Mouse (Mus musculus): ENCODE measurements around the gene Lrp5.
"Not testable (repeated sequence)": the region's sequence is repeated elsewhere in the genome, so short reads cannot be mapped to it uniquely, and the experiment has no call there.

Lrp5 gene

DNA sequence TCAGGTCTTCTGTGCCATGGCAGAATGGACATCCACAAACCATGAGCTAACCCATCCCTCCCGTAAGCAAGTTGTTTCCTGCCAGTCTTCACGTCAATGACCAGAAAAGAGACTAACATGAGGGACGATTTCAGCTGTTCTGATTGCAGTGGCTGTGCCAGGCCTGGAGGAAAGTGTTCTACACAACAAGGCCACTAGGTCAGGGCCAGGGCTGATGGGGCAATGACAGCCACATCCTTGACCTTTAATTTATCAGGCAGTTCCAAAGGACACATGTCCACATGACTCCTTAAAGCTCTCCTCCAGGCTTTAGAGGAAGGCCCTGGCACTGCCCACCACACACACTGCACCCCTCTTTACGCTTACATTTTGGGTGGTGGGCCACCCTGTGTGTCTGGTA is 9.1 kb upstream of the Lrp5 start:
- no peak for DNase-seq (ENCODE audit: low read depth)

DNA sequence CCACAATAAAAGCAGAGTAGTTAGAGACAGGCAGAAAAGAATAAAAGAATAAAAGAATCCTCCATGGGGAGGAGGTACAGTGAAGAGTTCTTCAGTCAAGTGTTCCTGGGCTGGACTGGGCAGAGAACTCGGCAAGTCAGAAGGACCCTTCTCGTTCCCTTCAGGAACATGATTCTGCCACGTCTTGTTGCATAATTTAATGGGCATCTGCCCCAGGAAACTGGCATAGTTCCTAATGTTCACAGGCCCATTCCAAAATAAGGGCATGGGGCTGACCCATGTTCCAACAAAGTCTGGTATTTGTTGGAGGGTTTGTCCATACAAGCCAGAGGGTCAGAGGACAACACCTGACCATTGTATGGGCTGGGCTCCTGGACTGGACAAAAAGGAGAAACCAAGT is 8.6 kb upstream of the Lrp5 start:
- no peak for DNase-seq (ENCODE audit: low read depth)

DNA sequence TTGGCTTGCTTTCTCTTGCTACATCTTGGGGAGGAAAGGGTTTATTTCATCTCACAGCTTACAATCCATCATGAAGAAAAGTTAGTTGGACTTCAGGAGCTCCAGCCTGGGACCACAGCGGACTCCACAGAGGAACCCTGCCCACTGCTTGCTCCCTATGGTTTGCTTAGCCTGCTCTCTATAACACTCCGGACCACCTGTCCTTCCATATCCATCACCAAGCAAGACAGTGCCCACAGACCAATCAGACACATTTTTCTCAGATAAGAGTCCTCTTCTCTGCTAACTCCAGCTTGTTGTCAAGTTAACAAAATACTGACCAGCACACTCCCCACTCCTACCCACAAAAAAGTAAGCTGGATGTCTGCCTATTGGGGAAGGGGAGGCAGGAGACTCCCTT is 8.1 kb upstream of the Lrp5 start:
- no peak for DNase-seq (ENCODE audit: low read depth)

DNA sequence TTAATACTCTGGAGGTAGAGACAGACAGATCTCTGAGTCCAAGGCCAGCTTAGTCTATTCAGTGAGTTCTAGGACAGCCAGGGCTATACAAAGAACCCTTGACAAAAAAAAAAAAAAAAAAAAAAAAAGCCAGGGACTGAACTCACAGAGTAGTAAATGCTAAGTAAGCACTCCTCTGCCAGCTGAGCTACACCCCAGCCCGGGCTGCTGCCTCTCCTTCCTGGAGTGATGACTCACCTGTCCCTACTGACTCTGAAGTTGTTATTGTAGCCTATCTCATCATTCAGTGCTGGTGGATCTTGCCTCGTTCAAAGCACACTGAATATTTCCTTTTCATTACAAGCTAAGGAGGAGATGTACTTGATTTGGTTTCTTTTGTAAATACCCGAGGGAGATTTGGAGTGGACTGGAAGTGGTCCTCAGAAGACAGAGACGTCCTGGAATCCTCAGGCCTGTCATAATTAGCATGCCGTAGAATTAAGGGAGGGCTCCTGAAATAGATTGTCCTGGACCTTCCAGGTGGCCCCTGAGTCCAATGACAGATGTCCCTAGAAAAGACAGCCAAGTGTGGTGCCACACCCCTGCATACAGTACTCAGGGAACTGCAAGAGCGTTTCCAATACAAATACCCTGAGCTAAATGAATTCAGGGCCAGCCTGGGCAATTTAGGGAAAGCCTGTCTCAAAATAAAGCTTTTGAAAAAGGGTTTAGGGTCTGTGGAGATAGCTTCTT is 6.2 kb upstream of the Lrp5 start:
- no peak for DNase-seq (ENCODE audit: low read depth)

DNA sequence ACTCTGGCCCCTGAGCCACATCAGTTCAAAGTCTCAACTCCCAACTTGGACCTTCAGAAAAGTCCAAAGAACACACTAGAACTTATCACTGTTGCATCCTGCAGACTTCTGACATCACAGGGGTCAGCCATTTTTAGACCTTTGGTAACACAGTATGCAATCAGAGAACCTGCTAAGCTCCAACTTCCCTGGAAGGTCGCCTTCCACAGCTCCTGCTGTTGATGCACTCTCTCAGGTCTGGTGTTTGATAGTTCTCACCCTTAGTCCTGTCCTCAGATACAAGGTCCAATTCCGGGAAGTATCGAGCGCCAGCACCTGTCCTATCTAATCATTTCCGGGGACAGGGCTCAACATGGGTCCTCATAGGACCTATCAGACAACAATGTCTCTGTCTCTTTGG is 5.0 kb upstream of the Lrp5 start:
- DNase-seq (ENCODE audit: low read depth), result no peak

DNA sequence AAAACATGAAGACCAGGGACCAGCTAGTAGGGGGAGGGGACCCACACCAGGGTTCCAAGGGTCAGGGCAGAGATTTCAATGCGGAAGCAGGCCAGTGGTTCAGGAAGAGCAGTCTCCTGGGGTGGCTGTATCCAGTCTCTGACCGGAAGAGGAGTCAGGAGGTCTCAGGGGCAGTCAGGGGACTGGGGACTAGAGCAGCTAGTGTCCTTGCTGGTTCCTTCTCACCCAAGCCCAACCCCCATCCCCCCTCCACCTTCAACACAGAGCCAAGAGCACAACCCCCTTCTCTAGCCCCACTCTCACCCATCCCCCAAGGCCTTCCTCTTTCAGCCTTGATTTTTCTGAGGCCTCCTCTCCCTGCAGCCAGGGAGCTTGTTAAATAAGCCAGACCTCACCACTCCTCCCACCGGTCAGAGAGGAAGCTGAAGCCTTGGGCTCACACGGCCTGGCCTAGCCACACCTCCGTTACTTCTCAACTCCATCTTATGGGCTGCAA is 1.4 kb upstream of the Lrp5 start:
- no peak for DNase-seq (ENCODE audit: low read depth)

DNA sequence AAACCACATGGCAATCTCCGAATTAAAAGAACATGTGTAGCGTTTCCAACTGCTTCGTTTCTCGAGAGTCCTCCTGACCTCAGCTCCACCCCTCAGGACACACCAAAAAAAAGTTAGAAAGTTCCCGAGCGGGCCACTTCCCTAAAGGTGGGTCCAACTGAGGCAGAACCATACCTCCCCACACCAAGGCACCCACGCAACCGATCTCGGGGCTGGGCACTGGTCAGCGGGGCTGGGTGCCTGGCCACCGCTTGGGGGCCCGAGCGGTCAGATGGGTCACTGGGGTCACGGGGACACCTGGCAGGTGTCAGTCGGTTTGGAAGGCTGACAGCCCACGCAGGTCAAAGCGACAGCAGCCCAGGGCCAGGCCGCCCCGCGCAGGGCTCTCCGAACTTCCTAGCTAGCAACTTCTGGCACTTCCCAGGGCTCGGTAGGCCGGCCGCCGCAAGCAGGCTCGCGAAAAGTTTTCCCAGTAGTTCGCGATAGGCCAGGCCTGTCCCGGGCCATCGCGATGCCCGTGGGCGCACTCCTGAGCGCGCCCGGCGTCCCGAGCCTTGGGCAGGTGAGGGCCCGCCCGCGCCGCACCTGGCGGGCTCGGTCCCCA is 651 bp downstream of the Lrp5 start:
- no peak for DNase-seq (ENCODE audit: low read depth)

DNA sequence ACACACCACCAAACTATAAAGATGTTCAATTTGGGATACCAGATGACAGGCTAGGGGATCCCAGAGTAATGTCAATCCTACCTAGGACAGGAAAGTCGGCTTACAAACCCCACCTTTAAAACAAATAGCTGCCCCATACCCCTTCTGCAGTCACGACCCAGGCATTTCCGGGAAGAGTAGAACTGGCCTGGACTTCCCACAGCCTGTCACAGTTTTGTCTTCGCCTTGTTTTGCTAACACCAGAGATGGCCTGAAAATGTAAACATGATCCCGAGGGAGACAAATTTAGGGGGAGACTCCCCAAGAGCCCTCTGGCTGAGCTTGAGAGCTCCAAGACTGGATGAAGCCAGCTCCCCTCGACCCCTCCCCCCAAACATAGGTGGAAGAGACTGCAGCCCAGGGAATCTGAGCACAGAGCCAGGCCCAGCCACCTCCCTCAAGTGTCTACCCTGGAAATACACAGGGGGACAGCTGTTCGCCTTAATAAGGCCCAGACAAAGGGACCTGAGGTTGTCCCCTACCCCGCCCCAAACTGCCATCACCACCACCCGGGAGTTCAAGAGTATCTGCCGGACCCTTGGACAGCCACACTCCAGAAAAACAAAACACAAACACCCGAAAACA is 1.3 kb downstream of the Lrp5 start:
- DNase-seq (ENCODE audit: low read depth), result no peak

DNA sequence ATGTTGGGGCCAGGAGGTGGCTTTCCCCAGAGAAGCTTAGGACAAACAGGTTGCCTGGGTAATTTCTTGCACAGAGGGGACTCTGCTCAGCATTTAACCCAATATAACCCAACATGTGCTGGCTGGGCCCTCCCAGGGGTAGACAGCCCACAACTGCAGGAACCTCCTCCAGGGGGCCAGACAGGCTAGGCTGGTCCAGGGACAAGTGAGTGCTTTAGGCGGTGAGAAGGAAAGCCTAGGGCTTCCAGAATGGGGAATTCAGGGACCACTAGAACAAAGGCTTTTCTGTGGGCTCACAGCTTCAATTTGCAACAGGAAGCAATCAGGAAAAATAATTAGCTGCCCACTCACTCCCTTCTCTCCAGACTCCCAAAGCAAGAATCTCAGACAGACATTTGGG is 1.9 kb downstream of the Lrp5 start:
- no peak for DNase-seq (ENCODE audit: low read depth)

DNA sequence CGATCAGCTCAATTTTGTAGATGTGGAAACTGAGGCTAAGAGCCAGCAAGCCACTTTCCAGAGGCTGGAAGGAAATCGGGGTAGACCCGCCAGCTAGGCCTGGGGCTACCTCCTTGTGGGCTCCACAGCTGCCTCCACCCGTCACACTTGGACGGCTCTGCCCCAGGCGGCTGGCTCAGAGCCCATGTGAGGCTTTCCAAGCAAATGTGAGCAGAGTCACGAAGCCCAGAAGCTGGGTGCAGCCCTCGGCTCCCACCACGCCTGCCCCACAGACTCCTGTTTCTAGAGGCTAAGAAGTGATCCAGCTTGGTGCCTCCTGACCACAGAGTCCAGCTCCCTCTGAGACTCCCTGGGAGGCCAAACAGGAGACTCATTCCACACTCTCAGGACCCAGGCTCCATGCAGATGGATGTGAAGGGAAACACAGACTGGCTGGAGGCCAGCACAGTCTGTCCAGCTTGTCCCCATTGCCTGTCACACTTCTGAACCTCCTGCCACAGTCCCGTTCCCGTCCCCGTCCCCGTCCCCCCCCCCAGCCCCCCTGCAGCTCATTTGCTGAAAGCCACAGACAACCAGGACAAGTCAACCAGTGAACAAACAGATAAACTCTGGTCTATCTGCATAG is 4.9 kb downstream of the Lrp5 start:
- DNase-seq (ENCODE audit: low read depth), result no peak

DNA sequence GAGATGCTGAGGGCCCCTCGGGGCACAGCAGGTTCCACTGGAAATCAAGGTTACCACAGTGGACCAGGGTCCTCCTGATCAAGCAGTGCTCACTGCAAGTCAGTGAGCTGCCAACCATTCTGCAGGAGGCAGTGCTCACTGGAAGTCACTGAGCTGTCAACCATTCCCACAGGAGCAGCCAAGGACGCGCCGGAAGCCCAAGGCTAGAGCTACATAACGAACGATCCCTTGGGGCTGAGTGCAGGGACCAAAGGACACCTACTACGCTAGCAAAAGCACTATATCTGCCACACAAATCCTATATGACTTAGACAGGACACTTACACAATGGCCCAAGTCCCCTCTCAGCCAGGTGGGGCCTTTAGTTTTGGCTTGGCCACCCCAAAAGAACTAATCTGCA is 5.6 kb downstream of the Lrp5 start:
- DNase-seq (ENCODE audit: low read depth), result no peak

DNA sequence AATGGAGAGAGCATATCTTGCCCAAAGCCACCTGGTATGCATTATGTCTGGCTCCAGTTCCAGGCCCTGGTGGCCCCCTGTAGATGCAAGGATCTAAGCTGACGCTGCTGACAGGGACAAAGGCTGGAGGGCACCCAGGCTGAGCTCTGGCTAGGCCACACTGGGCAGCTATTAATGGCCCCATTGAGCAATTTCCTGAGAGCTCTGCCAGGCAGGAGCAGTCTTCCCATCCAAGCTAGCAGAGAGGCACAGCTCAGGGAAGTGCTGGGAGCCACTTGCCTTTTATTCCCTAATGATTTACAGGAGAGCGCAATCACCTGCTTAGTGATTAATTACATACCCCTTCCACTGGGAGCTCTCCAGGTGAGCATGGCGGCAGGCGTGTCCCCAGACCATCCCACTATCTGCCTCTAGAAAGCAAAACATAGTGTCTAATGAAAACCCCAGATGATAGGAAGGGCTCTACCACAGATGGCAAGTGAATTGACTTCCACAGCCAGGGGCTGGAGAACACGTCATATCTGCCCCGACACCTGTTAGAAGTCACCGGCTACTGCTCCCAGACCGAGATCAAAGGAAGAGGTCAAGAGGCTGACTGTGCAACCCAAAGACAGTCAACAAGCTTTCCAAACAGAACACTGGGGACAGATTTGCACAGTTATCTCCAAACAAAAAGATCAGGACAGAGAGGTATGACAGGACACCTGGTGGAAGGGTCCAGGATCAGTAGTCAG is 12.1 kb downstream of the Lrp5 start:
- DNase-seq (ENCODE audit: low read depth), result no peak

DNA sequence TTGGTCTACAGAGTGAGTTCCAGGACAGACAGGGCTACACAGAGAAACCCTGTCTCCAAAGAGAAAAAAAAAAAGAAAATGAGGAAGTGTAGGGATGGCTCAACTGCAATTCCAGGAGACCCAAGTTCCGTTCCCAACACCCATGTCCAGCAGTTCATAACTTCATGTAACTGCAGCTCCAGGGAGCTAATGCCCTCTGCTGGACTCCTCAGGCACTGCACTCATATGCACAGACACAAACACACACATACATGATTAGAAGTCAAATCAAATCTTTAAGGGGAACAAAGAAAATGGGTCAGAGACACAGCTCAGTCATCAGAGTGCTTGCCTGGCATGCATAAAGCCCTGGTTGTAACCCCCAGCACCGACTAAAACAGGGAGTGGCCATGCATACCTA is 13.2 kb downstream of the Lrp5 start:
- DNase-seq (ENCODE audit: low read depth), result no peak

DNA sequence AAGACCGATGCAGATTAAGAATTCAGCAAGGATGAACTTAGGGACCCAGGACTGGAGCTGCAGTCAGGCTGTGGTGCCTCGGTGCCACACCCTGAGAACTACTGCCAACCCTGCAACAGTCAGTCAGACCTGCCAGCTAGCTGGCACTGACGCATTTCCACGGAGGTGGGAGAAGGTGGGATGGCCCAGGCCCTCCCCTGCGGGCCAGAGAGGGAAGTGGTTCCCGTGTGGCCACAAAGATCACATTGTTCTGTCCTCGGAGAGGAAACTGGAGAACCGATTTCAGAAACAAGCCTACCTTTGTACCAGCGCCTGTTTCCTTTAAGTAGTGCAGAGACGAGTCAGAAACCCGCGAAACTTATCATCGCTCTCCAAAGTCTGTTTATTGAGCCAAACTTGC is 17.3 kb downstream of the Lrp5 start:
- no peak for DNase-seq (ENCODE audit: low read depth)

DNA sequence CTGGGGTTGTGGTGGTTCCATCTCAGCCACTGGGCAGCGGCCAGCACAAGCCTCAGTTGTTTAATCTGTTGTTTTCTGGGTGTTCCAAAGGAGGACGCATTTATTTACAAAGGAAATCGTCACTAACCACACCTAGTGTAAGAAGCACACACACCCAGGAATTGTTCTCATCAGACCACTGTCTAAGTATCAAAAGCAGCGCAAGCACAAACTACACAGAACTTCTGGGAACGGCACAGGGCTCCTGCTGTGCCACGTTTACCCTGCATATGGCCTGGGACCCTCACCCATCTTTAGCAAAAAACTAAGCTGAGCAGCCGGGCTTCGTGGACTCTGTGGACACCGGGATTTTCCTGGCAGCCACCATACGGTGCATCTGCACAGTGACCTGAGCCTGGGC is 17.8 kb downstream of the Lrp5 start:
- DNase-seq (ENCODE audit: low read depth), result no peak

DNA sequence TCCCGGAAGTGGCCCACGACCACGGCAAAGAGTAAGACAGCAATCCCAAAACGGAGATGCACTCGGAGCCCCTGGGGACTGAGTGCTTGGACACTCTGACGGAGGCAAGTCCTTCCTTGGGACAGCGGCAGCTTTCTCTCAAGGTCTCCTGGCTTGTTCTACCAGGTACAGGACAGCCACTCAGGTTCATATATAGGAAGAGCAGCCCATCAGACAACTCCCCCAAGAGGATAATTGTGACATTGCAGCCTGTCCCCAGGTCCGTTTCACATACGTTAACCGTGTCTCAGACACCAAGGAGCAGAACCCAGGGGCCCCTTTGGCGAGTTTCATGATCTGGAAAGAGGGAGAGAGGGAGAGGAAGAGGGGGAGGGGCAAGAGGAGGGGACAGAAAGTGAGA is 18.4 kb downstream of the Lrp5 start:
- no peak for DNase-seq (ENCODE audit: low read depth)

DNA sequence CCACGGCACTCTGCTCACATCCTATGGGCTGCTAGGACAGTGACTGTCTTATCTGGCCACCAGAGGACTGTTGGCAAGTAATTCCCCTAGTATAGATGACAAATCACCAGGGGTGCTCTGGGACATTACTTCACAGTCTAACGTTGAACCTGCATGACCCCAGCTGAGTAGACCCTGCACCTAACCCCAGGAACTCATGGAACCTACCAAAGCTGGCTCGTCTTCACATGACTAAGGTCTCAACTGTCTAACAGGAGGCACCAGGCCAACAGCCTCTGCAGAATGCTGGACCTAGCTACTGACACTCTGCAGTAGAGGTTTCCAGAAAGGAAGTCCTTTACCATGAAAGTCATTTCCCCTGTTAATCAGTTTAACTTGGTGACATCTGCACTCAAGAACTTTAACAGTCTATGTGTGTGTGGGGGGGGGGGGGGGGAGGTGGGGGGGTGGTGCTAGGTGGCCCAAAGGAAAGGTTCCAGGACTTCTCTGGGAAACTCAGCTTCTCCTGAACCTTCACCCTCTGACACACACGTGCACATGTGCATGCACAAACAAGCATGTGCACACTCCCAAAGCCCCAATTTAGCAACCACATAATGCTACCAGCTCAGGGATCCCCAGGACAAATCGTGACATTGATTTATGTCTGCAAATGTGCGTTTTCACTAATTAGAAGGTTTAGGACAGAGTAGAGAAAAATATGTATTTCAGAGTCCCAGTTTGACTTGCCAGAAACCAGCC is 19.0 kb downstream of the Lrp5 start:
- DNase-seq (ENCODE audit: low read depth), result no peak

DNA sequence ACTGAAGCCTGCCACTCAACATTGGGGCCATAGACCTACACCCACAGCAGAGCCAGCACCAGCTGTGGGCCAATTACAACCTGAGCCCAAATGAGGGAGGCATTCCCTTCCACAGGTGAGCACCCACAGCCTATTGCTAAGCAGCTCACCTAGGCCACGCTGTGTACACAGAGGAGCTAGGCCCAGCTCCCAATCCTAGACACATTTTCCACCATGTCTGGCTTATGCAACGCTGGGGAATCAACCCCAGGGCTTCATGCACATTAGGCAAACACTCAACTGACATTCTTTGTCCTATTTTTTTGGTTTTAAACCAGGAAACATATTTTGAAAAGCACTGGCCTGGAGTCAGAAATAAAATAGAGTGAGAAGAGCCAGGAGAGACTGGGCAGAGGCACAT is 19.7 kb downstream of the Lrp5 start:
- DNase-seq (ENCODE audit: low read depth), result no peak

DNA sequence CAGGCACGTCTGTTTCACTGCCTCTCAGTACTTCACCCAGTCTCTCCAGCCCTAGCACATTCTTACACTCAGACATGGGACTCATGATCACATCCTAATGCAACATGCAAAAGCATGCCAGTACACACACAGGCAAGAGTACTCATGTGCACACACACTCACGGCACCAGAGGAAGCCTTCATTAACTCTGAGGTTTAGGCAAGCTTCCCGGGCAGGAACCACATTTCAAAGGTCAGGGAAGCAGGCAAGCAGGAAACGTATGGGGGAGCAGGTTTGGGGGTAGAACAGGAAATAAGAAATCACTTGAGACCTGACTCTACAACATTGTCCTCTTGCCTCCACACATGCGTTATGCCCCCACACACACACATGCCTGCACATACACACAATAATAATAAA is 20.9 kb downstream of the Lrp5 start:
- DNase-seq (ENCODE audit: low read depth), result no peak

DNA sequence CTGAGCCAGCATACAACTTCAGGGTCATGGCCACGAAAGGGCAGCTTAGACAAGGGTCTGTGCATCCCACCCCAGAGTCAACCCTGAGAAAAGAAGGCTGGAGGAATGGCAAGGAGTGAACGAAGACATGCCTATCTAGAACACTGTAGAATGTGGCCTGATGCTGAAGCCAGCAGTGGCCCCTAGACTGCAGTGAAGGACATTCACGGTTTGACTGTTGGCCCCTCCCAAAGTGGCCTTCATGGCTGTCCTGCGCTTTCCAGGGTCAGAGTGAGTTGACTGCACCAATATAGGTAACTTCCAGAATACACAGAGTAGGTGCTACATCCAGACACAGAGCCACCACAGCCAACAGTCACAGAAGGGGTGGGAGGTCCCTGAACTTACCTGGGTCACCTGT is 28.4 kb downstream of the Lrp5 start:
- no peak for DNase-seq (ENCODE audit: low read depth)

DNA sequence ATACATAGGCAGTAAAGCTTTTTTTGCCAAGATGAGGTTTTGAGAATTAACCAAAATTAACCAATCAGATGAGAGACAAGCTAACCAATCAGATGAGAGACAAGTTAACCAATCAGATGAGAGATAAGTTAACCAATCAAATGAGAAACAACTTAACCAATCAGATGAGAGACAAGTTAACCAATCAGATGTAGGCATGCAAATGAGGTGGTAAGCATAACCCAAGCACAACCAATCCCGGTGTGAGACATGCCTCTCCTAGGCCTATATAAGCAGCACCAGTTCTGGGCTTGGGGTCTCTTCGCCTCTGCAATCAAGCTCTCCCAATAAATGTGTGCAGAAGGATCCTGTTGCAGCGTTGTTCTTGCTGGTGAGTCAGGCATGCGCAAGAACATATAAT is 29.3 kb downstream of the Lrp5 start:
- DNase-seq (ENCODE audit: low read depth), result not testable (repeated sequence)

DNA sequence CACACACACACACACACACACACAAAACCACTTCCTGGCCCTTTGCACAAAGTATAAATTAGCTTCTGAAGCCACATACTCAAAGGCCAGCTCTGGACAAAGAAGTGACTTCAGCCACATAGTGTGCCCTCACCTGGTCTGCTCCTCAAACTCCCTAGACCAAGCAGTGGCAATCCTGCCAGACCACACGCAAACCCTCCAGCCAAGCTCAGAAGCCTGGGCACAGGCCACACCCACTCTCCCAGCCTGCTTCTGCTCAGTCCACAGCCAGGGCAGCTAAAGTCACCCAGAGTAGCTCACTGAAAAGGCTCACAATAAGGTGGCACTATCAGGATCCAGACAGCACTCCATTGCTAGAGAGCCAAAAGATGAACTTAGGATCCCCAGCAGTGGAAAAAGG is 30.2 kb downstream of the Lrp5 start:
- DNase-seq (ENCODE audit: low read depth), result no peak
